Mouse (Mus musculus) layer of hippocampus, adult 11-12 months (tissue): ENCODE results near the gene Mllt3.
"Not testable (repeated sequence)": the region's sequence is repeated elsewhere in the genome, so short reads cannot be mapped to it uniquely, and the experiment has no call there.

Source experiments
- DNase-seq: peaks from one replicate; pipeline ENCODE4 v3.0.0; 2022; ENCODE audit warnings: low spot score

Gene Mllt3

DNA sequence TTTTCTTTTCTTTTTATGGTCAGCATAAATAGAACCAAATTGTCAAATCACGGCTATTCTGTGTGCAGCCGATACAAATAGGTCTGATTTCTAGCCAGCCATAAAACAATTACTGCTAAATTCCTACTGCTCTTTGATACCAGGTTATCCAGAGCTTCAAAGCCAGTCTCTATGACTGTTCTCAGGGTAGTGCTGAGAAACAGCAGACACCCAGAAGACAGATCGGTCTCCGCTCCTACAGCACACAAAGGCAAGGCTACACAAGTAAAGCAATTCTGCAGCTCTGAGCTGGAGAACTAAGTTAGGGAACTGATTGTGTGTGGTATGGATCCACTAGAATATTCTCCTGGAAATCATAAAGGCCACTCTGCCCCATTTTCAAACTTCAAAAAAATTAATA, 20.4 kb downstream of the Mllt3 start:
- no peak for DNase-seq

DNA sequence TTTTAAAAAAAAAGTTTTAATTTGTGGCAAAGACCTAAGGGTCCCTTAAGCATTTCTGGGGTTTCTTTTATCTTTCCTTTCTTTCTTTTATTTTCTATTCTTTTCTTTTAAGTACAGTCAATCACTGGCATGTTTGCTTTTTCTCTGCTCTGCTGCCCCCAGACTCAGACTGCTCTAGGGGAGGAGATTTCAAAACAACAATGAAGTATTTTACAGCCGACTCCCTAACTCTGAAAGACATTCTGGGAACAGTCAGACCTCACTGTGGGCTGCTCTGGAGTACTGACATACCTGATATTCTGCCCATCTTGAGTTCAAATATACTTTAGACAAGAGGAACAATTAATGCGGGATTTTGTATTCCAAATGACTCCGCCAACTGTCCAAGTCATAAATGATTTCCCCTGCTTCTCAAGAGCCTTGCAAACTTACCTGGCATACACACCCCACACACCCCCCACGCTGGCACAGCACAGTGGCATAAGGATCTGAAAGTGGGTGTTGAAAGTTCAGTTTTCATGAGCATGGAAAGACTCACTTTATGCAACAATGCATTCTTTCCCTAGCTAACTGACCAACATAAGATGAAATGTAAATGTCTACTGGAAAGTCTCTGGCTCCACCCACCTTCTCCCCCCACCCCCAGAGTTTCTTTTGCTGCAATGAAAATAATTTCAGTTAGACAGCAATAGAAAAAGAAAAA, 21.1 kb downstream of the Mllt3 start:
- no peak for DNase-seq

- no peak for DNase-seq
Observed at GRCm38 (mm10) chr4:88010441-88010840, 22.7 kb downstream of the Mllt3 start.

GRCm38 (mm10) chr4:88005801-88006200, 27.4 kb downstream of the Mllt3 start:
- no peak for DNase-seq

DNA sequence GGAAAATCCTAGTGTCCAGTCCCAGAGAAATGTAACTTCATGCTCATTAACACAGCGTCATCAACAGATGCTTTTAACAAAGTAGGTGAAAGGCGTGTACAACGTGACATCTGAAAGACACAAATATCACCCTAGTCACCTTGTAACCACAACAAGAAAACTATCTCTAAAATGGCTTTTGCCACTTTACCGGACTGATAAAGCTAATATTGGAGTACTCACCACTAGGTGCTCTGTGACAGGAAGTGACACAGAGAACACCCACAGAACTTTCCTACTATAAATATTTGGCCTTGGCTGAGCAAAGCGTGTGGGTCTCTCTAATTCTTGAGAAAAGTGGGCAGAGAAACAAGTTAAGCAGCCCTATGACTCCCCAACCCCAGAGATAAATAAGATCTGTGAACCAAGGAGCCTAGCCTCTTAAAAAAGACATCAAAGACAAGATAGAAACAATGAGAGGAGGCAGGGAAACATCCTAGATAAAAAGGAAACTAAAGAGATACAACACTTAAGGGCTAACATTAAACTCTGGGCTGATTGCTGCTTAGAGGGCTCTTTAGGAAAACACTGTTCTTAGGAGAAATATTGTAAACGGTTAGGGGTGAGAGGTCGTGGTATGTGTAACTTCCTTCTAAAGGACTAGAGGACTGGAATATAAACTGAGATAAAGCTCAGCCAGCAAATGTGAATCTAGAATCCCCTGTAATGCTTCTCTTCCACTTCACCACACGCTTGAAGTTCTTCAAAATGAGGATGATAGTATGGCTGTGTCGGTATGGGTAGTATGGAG, 29.8 kb downstream of the Mllt3 start:
- DNase-seq, result no peak

DNA sequence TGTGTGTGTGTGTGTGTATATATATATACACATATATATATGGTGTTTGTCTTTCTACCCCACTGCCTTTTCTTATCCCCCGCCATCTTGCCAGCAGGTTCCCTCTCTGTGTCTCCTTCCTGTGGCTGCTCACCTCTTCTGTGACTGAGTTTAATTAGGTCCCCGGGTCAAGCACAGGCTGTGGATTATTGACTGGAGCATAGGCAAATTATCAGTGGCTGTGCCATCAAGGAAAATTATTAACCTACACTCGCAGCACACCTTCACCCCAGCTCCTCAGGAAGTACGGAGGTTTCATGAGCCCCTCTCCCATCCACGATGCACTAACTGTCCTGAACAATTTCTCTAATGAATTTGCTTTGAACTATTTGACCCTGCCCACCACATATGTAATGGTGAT, 41.5 kb downstream of the Mllt3 start:
- no peak for DNase-seq

DNA sequence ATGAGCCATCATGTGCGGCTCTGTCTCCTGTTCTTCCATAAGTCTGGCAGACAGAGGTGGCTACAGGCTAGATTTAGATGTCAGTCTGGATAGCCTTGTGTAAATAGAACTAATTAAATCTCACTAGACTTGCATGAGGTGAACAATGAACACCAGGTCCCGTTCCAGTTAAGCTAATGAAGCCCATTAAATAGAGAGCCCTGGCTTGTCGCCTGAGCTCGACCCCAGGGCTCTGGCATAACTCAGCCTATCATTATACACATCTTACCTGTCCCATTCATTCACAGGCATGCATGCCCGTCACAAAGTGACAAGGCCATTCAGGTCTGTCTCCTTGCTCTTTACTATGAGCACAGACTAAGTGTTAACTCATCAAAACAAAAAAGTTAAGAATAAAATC, 42.2 kb downstream of the Mllt3 start:
- no peak for DNase-seq

DNA sequence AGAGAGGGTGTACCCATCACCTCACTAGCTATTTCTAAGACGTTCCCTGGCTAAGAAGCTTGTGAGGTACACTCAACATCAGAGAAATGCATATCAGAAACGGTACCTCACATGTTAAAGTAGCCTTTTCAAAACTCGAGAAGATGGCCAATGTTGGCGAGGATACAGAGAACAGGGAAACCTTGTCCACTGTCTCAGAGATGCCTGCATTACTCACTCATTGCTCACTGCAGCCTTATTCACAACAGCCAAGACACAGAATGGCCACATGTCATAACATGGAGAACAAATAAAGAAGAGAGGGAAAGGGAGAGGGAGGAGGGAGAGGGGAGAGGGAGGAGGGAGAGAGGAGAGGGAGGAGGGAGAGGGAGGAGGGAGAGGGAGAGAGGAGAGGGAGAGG, 47.9 kb downstream of the Mllt3 start:
- DNase-seq, result no peak

- no peak for DNase-seq
Observed at GRCm38 (mm10) chr4:87984589-87984988, 48.6 kb downstream of the Mllt3 start.

- no peak for DNase-seq
Observed at GRCm38 (mm10) chr4:87984091-87984490, 49.1 kb downstream of the Mllt3 start.

GRCm38 (mm10) chr4:87982578-87982977, 50.6 kb downstream of the Mllt3 start:
- no peak for DNase-seq

- no peak for DNase-seq
Observed at GRCm38 (mm10) chr4:87977820-87978448, 55.2 kb downstream of the Mllt3 start.

- DNase-seq, result no peak
Observed at GRCm38 (mm10) chr4:87965836-87966235, 67.3 kb downstream of the Mllt3 start.

DNA sequence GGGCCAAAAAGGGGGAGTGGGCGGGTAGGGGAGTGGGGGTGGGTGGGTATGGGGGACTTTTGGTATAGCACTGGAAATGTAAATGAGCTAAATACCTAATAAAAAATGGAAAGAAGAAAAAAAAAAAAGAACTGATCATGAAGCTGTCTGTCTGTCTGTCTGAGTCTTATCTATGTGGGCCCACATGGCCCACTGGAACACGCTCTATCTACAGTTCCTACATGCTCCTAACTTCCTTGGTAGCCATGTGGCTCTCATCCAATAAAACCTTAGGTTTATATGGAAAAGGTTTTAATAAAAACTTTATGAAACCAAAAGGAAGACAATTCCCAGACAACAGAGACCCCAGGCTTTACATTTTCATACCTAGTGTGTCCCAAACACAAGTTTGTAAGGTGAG, 68.3 kb downstream of the Mllt3 start:
- DNase-seq, result not testable (repeated sequence)

GRCm38 (mm10) chr4:87963773-87964076, 69.4 kb downstream of the Mllt3 start:
- DNase-seq, result no peak

DNA sequence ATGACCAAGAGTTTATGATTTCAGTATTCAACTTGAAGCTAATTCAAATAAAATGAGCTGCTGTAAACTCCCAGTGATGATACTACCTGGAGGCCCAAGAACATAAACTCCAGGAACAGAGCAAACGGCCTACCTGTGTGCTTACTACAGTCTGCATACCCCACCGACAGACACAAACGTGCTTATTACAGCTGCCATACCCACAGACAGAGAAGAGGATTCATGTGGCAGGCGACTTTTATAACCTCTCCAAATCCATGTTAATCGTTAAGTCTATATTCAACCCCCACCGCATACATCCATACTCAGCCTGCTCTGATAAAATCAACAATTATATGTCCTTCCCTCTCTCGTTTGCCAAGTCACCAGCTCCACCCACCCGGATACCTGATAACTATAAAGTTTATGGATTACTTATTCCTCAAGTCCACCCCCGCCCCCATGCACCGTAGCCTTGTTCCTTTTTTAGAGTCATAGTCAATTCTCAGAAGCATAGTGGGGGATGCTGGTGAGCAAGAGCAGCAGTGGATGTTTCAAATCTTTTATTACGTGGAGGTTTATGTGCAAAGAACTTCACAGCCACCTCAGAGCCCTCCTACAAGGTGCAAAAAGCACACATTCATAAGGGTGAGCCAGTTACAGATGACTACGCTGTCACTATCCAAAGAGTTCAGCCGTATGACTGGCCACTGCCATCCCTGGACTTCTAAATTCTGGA, 70.0 kb downstream of the Mllt3 start:
- DNase-seq, result no peak

DNA sequence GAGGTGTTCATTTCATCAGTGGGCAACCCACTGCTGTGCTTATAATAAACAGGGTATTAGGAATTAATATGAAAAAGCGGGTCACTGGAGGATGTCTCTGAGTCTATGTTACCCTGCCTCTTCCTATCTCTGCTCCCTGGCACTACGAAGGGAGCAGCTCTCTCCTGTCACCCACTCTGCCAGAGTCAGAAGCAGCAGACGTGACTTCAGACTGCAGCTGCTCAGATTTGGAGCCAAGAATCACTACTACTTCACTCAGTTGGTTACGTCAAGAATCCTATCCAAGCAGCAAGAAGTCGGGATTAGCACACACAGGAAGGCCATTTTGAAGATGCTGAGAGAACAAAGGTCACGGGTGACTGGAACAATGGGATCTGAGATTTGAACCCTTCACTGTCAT, 71.3 kb downstream of the Mllt3 start:
- no peak for DNase-seq

DNA sequence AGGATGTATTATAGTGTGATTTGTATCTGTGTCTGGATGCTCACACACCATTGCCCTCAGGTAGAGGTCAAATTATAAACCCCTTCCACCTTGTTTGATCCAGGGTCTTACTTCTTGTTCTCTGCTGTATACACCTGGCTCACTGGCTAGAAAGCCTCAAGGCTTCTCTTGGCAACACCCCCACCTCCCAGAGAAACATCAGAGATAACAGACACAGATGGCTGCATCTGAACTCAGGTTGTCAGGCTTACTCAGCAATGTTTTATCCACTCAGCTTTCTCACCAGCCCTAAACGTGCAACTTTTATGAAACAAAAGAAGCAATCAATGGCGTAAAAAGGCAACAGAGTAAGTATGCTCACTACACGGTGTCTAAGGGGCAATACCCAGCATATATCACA, 75.3 kb downstream of the Mllt3 start:
- DNase-seq, result no peak

DNA sequence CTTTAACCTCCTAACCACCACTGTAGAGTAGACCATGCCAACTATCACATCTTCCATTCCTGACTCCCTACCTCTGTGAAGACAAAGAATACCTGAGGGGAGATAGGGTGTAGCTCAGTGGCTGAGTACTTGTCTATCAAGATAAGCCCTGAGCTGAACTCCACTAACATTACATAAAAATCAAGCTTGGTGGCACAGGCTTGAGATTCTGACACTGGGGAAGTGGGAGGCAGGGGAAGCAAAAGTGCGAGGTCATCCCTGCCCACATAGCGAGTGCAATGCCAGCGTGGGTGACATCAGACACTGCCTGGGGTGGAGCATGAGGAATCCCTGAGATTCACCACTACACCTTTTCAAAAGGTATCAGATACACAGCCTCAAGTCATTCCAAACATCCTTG, 76.0 kb downstream of the Mllt3 start:
- no peak for DNase-seq

GRCm38 (mm10) chr4:87955132-87955531, 78.0 kb downstream of the Mllt3 start:
- no peak for DNase-seq

DNA sequence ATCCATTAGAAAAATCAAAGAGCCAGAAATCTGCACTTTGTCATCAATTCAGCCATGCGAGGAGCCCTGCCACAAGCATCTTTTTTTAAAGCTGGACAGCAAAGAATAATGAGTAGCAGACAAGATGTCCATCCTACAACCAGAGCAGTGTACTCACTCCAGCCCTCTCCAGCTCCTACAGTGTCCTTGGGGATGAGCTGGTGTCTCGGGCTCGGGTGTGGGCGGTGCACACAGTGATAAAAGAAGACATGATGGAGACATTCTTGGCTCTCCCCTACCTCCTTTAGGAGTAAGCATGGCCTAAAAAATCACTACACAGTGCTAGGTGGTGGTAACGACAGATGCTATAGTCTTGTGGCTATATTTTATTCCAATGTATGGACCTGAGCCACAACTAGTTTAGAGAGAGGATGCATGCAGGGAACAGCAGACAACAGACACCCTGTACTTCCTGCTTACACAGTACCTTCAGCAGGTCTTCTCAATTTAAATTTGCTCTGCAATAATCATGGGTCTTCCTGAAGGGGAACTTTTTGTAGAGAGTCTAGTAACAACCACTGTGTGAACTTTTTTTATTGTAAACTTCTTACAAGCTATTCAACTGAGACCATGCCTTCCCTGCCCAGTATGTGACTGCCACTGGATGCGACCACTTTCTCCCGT, 78.6 kb downstream of the Mllt3 start:
- no peak for DNase-seq

DNA sequence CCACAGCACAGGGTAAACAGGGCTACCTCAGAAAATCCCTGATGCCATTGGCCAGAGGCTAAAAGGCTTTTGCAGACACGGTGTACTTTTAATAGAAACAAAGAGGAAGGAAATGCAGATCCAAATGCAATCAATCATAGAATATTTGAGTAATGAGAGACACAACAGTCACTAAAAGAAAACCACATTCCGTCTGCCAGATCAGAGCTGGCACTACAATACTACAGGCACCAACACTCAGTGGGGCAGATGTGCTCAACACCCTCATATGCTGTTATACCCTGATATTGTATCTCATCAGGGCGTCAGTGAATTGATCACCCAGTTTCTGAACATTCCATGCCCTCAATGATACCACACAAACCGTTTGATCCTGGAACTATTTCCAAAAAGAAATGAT, 79.4 kb downstream of the Mllt3 start:
- no peak for DNase-seq
